ENCODE assay signal across 8 mouse cellular contexts in genomic region chr3:113080704-113081103, GRCm38 (mm10).
A peak's percentile ranks its signal among the peaks of the same experiment; 100 is the strongest.
DNase-seq lines count a peak whose midpoint lies in the region; ATAC-seq and TF ChIP-seq lines count a peak whose summit lies in the region.

No protein-coding gene starts in this region.

- WGBS in hindbrain, embryonic 15.5 days = 0% methylated on average over 1 of the region's 1 CpGs
- 0% methylated on average over 1 of the region's 1 CpGs for WGBS in liver, postnatal 0 days (ENCODE audit: insufficient replicate concordance)

- H3K27ac ChIP-seq in gastrocnemius, adult 2 months = no peak overlapping the region
- no peak overlapping the region for H3K27ac ChIP-seq in hindbrain, embryonic 15.5 days (replicated peaks)
- no peak overlapping the region for H3K27ac ChIP-seq in liver, postnatal 0 days (ENCODE audit: low read depth)

- no peaks in the 10 kb centered on the region for H3K9me3 ChIP-seq in hindbrain, embryonic 15.5 days
- H3K9me3 ChIP-seq in liver, postnatal 0 days (ENCODE audit: low read length) = no peaks in the 10 kb centered on the region

- no peak overlapping the region for H3K9ac ChIP-seq in hindbrain, embryonic 15.5 days
- no peak overlapping the region for H3K9ac ChIP-seq in liver, postnatal 0 days (replicated peaks)

- no peak overlapping the region for H3K4me3 ChIP-seq in gastrocnemius, adult 2 months
- no peak overlapping the region for H3K4me3 ChIP-seq in hindbrain, embryonic 15.5 days
- H3K4me3 ChIP-seq in liver, postnatal 0 days (ENCODE audit: low read depth, low read length) = no peak overlapping the region

- no peak for DNase-seq in gastrocnemius, adult 2 months
- no peak for DNase-seq in gastrocnemius, postnatal 25 days
- DNase-seq in right cerebral cortex, adult 18-20 months = peak; percentile 20
- DNase-seq in right cerebral cortex, postnatal 36 days (ENCODE audit: low spot score in 2 of 2) = no peak
- peak; percentile 53 to 63 for DNase-seq in cerebellum, postnatal 4 days (ENCODE audit: low spot score in 2 of 2)
- DNase-seq in liver, postnatal 0 days = peak; percentile 53
- no peak for DNase-seq in spleen, postnatal 36 days (ENCODE audit: low spot score in 2 of 2)

- H3K36me3 ChIP-seq in hindbrain, embryonic 15.5 days = no peaks in the 10 kb centered on the region
- H3K36me3 ChIP-seq in liver, postnatal 0 days (replicated peaks; ENCODE audit: insufficient read depth, low read length) = no peaks in the 10 kb centered on the region

- ATAC-seq in hindbrain, embryonic 15.5 days (ENCODE audit: low FRiP score, low read depth) = peak; percentile 66; the same call in 1 of the 2 replicates
- ATAC-seq in liver, postnatal 0 days = no peak

- intact Hi-C loops in gastrocnemius, adult 2 months (cut with DNase I) = no loop called here

- H3K4me1 ChIP-seq in hindbrain, embryonic 15.5 days (replicated peaks) = no peaks in the 10 kb centered on the region
- no peaks in the 10 kb centered on the region for H3K4me1 ChIP-seq in liver, postnatal 0 days (ENCODE audit: insufficient read depth)

- H3K27me3 ChIP-seq in hindbrain, embryonic 15.5 days = no peaks in the 10 kb centered on the region
- no peaks in the 10 kb centered on the region for H3K27me3 ChIP-seq in liver, postnatal 0 days (ENCODE audit: insufficient read depth, low read length)

- peak; percentile 46 for TF ChIP-seq CTCF in gastrocnemius, adult 2 months (IDR thresholded peaks at IDR 0.05)
- peak; percentile 56 for TF ChIP-seq CTCF in liver, postnatal 0 days (IDR thresholded peaks at IDR 0.05; ENCODE audit: low read depth)

- no peak overlapping the region for H3K4me2 ChIP-seq in hindbrain, embryonic 15.5 days
- H3K4me2 ChIP-seq in liver, postnatal 0 days (ENCODE audit: low read depth, low read length) = no peak overlapping the region

- no peak for TF ChIP-seq EP300 in liver, postnatal 0 days (IDR thresholded peaks at IDR 0.05; ENCODE audit: low read depth)

Comparison
In these comparisons a context has a peak if more than half of its experiments do, and no peak if none do; other contexts are left out.
1. DNase-seq: peak in right cerebral cortex, adult 18-20 months (single experiment), cerebellum, postnatal 4 days (2 of 2) and liver, postnatal 0 days (single experiment); none in gastrocnemius, adult 2 months (single experiment), gastrocnemius, postnatal 25 days (single experiment), right cerebral cortex, postnatal 36 days (0 of 2) and spleen, postnatal 36 days (0 of 2).